Mouse (Mus musculus) adrenal gland, adult 2 months (tissue): ENCODE data around the gene Nhsl1. TPM values are rescaled to one million over a fixed set of nuclear protein-coding genes. Genes with fewer than 3 reads are reported as not detected.
A peak's percentile ranks its signal among the peaks of the same experiment; 100 is the strongest.
"Not testable (repeated sequence)": the region's sequence is repeated elsewhere in the genome, so short reads cannot be mapped to it uniquely, and the experiment has no call there.

Source experiments
- DNase-seq: peaks from one replicate; pipeline ENCODE4 v3.0.0; 2021
- polyA plus RNA-seq: library from polyadenylated mRNA; depleted of rRNA; stranded (reverse); fragments of >200 nt; gene quantifications from 2 replicates; pipeline ENCODE4 v1.2.3, GENCODE M21; 2012
- total RNA-seq, 2 experiments: library from RNA; stranded (reverse); gene quantifications; 2 replicates each; pipeline ENCODE4 v1.2.3; 2021

Gene Nhsl1
- total and polyA plus RNA-seq, 3 experiments = 2.2 to 4.3 (median 3.7) TPM

DNA sequence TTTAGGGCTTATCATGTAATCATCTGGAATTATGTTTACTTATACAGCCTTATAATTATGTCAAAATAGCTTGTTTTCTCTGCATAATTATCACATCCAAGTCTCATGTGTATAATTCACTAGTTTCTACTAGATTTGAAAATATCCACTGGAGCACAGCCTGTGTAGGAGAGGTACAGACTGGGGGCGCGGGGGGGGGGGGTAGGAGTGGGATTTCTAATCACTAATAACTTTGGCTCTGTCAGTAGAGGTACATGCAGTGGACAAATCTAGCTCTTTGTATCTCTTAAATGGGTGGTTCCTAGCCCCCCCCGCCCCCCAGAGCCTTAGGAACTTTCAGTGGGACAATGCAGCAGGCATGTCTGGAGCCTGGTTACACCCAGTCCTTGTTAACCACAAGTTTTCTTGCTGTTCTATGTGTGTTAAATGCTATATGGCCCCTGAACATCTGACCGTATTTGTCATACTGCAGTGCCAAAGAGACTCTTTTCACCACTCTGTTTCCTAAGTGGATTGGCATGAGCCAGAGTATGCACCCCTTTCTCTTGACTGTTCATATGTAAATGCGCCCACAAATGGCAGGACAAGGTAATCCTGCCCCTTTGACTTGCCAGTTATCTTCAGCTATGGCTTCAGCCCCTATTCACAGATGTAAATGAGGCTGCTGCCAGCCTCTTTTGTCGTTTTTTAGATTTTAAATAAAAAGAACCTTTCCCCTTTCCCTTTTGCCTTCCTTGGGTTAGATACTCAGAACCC lies 127.0 kb downstream of the Nhsl1 start:
- DNase-seq = no peak

DNA sequence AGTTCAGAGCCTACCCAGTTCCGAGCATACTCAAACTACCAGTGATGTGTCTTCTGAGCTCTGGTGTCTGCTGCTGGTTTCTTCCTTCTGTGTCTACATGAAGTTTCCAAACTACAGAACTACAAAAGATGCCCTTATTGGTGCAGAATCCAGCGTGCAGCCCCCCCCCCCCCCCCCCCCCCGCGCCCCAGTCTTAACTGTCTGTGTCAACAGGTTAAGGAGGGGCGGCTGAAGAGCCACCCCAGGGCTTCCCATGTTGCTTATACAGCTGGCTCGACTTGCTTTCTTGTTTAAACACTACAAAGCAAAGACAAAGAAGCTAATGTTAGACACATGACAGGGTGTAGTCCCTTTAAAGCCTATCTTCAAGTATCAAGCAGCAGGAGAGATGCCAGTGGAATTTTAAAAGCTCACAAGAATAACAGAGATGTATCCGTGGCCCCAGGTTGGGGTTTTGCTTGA lies 127.6 kb downstream of the Nhsl1 start:
- no peak for DNase-seq

- no peak for DNase-seq
Measured at GRCm38 (mm10) chr10:18447299-18447698, 128.5 kb downstream of the Nhsl1 start.

GRCm38 (mm10) chr10:18448896-18449295 lies 130.1 kb downstream of the Nhsl1 start:
- DNase-seq = not testable (repeated sequence)

GRCm38 (mm10) chr10:18453380-18453779 lies 134.6 kb downstream of the Nhsl1 start:
- DNase-seq = peak; percentile 85

- peak; percentile 15 for DNase-seq
Measured at GRCm38 (mm10) chr10:18454161-18454560, 135.4 kb downstream of the Nhsl1 start.

GRCm38 (mm10) chr10:18455301-18455920 lies 136.6 kb downstream of the Nhsl1 start:
- DNase-seq = no peak

DNA sequence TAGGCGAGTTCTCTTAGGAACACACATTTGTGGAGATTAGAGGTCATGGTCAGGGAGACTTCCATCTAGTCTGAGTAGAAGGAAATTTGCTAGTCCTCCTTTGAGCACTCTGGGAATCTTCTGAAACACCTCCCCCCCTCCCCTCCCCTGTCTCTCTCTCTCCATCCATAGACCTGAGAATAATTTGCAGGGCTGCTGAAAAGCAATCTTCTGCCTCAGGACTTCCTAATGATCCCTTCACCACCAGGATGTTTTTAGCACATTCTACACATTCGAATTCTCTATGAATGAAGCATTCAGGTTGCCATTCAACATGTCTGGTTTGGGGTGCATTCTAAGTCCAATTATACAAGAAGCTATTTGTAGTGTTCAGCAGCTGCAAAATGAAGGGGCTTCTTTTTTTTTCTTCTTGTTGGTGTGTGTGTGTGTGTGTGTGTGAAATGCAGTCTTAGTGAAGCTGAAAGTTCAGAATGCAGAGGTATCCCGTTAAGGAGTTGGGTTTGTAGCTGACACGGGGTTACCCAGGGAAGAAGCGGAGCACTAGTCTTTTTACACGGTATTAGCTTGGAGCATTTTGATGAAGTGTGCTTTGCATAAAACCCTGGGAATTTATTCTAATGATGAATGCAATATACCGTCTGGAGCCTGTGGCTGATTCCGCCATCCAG lies 139.2 kb downstream of the Nhsl1 start:
- DNase-seq = no peak

- no peak for DNase-seq
Measured at GRCm38 (mm10) chr10:18461336-18461735, 142.6 kb downstream of the Nhsl1 start.

GRCm38 (mm10) chr10:18463071-18463841 lies 144.5 kb downstream of the Nhsl1 start:
- DNase-seq = no peak

DNA sequence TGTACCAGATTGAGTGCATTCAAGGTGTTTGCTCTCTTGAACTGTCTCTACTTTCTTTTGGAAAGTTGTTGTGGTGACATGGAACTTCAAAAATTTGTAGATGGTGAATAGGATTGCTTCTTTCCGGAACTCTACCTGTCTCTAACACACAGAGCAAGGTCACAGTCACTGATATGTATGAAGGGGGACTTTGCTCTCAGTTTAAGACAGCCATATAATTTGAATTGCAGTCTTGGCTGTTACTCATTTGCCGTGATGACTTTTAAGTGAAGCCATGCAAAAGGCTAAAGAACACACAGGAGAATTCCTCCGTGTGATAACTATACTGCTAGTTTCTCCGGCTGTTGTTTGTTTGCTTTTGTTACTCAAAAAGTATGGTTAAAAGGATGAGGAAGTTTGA lies 149.6 kb downstream of the Nhsl1 start:
- no peak for DNase-seq

- peak; percentile 23 for DNase-seq
Measured at GRCm38 (mm10) chr10:18469279-18470135, 150.7 kb downstream of the Nhsl1 start.

DNA sequence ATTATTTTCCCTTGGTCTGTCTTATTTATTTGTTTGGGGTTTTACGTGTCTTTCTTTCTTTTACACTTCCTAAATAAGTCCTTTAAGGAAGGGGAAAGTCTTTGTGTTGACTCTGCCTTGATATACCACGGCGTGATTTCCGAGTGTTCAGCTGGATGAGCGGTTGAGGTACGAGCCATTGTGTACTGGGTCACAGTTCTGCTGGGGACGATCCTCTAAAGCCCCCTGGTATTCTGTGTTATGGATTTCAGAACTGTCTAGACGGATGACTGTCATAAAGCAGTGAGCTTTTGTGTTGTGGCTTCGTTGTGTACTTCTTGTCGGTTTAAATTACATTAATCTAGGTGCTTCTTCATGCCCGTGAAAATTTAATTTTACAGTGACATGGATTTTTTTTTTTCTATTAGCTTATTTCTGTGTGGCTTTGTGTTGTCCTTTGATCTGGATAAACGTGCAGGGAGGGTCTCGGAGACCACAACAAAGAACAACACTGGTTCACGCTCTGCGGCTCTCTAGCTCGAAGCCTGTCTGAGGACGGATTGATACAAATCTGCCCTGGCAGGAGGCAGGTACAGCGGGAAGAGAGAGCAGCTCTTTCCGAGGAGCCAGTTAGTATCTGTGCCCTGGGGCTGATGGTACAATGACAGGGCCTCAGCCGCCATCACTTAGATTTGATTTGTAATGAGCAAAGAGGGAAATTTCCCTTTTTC lies 151.7 kb downstream of the Nhsl1 start:
- DNase-seq = no peak

GRCm38 (mm10) chr10:18471648-18472047 lies 152.9 kb downstream of the Nhsl1 start:
- no peak for DNase-seq

DNA sequence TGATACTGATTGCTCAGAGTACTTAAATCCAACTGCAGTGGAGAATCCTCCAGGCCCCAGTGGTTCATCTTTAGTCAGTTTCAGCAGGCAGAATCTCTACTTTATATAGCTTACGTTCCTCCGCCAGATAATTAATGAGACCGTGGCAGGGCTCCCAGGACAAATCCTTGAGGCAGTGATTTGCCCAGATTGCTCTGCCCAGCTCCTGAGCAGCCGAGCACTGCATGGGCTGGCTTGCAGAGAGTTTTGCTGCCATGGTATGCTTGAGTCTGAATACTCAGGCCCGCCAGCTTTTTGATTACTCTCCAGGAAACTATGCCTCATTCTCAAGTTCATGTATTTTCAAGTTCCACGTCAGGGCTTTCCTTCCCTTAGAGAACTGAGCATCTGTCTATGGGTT lies 156.3 kb downstream of the Nhsl1 start:
- DNase-seq = peak; percentile 78

GRCm38 (mm10) chr10:18478294-18478693 lies 159.5 kb downstream of the Nhsl1 start:
- DNase-seq = no peak

GRCm38 (mm10) chr10:18479285-18479684 lies 160.5 kb downstream of the Nhsl1 start:
- DNase-seq = no peak

DNA sequence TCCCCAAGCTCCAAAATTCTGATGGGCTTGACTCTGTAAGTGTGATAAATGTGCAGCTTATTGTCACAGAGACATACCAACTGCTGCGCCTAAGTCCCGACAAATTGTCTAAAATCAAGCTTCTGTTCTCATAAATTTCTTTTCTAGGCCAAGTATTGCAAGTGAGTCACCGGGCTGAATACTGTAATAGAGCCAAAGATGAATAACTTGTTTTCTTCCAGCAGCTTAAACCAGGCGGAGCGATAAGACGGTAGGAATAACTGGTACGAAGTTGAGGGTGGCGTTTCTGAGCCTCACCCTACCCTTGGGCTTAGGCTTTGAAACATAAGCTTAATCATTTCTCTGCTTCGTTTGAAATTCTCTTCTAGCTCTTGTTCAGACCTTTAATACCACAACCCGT lies 162.1 kb downstream of the Nhsl1 start:
- DNase-seq = peak; percentile 60

- DNase-seq = peak; percentile 8
Measured at GRCm38 (mm10) chr10:18482558-18483141, 163.9 kb downstream of the Nhsl1 start.

- no peak for DNase-seq
Measured at GRCm38 (mm10) chr10:18483658-18484057, 164.9 kb downstream of the Nhsl1 start.
